Mouse (Mus musculus) CH12.LX (cell line): Measurements from ENCODE around the gene Zfp592.

ENCODE experiments used
- CHD1 ChIP-seq: IDR thresholded peaks from 2 replicates; pipeline ENCODE4 v1.6.1; 2012; ENCODE audit warnings: low read depth, low read length, improper control_type of control experiment, inconsistent platforms
- POLR2A ChIP-seq: IDR thresholded peaks from 2 replicates; pipeline ENCODE4 v1.6.1; 2011; ENCODE audit warnings: low read depth, mild to moderate bottlenecking, improper control_type of control experiment, low read length

GRCm38 (mm10) chr7:81059388-81059787, 65.9 kb downstream of the Zfp592 start:
- TF ChIP-seq CHD1 (no peak), POLR2A (no peak)
